ENCODE assay signal across 31 mouse cellular contexts in the genomic region with DNA sequence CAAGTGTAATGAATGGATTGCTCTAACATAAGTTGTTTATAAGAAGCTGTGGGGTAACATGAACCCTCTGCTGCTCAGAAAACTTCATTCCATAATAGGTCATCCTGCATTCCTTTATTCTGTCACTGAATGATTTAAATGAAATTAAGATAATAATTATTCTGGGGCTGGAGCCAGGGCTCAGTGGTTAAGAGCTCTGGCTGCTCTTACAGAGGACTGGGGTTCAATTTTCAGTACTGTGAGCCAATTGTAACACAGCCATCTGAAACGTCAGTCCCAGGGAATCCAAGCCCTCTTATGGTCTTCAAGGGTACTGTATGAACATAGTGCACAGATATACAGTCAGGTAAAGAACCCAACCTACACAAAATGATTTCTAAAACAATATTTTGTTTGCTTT. TPM values are rescaled to one million over a fixed set of nuclear protein-coding genes. Genes with fewer than 3 reads are reported as not detected.
A peak's percentile ranks its signal among the peaks of the same experiment; 100 is the strongest.
DNase-seq lines count a peak whose midpoint lies in the region; ATAC-seq and TF ChIP-seq lines count a peak whose summit lies in the region.
"Had no signal": no experiment of that assay in that cellular context is flagged by ENCODE, and none has a peak within 500 bp of the region (broad histone marks: within the 10 kb centered on the region; RNA-seq: fewer than 3 reads in every experiment).

No protein-coding gene starts in this region.

- no peaks in the 10 kb centered on the region for H3K9me3 ChIP-seq in forebrain, embryonic 11.5 days (ENCODE audit: control insufficient read depth, low read length)
- H3K9me3 ChIP-seq in forebrain, embryonic 10.5 days = no peaks in the 10 kb centered on the region
- H3K9me3 ChIP-seq in lung, postnatal 0 days (ENCODE audit: low read length) = no peaks in the 10 kb centered on the region
- H3K9me3 ChIP-seq: embryonic facial prominence, embryonic 13.5 days; heart, embryonic 10.5 days had no signal

- TF ChIP-seq CTCF in lung, postnatal 0 days (IDR thresholded peaks at IDR 0.05) = no peak

- no peak for TF ChIP-seq EP300 in lung, postnatal 0 days (IDR thresholded peaks at IDR 0.05)

- WGBS in forebrain, embryonic 11.5 days = 32% methylated on average over 1 of the region's 1 CpGs
- WGBS in forebrain, embryonic 10.5 days = 32% methylated on average over 1 of the region's 1 CpGs
- WGBS in lung, postnatal 0 days = 5% methylated on average over 1 of the region's 1 CpGs

- H3K9ac ChIP-seq in forebrain, embryonic 11.5 days (ENCODE audit: low read length) = no peak overlapping the region
- H3K9ac ChIP-seq in lung, postnatal 0 days (replicated peaks; ENCODE audit: low read depth) = no peak overlapping the region
- H3K9ac ChIP-seq: embryonic facial prominence, embryonic 13.5 days had no signal

- H3K27me3 ChIP-seq in forebrain, embryonic 11.5 days (ENCODE audit: control insufficient read depth, insufficient read depth, low read length) = peaks cover 39% of the 10 kb centered on the region
- H3K27me3 ChIP-seq in forebrain, embryonic 10.5 days (ENCODE audit: poor library complexity, severe bottlenecking) = peaks cover 80% of the 10 kb centered on the region
- H3K27me3 ChIP-seq in lung, postnatal 0 days (replicated peaks; ENCODE audit: insufficient read depth, low read length) = peaks cover 30% of the 10 kb centered on the region

- no peak overlapping the region for H3K4me3 ChIP-seq in forebrain, embryonic 11.5 days (ENCODE audit: low read depth, low read length)
- H3K4me3 ChIP-seq in forebrain, embryonic 10.5 days = no peak overlapping the region
- H3K4me3 ChIP-seq in lung, postnatal 0 days (ENCODE audit: low read depth, low read length) = no peak overlapping the region
- H3K4me3 ChIP-seq: embryonic facial prominence, embryonic 13.5 days; heart, embryonic 10.5 days had no signal

- H3K4me2 ChIP-seq in forebrain, embryonic 11.5 days (ENCODE audit: low read depth, low read length, severe bottlenecking) = no peak overlapping the region
- H3K4me2 ChIP-seq in lung, postnatal 0 days (replicated peaks; ENCODE audit: low read depth, low read length) = no peak overlapping the region
- H3K4me2 ChIP-seq: embryonic facial prominence, embryonic 13.5 days; midbrain, embryonic 11.5 days had no signal

- no peaks in the 10 kb centered on the region for H3K36me3 ChIP-seq in forebrain, embryonic 11.5 days (ENCODE audit: control insufficient read depth, insufficient read depth, low read length)
- H3K36me3 ChIP-seq in forebrain, embryonic 10.5 days (replicated peaks) = no peaks in the 10 kb centered on the region
- no peaks in the 10 kb centered on the region for H3K36me3 ChIP-seq in lung, postnatal 0 days (ENCODE audit: insufficient read depth, low read length)
- H3K36me3 ChIP-seq: embryonic facial prominence, embryonic 13.5 days; heart, embryonic 10.5 days had no signal

- H3K4me1 ChIP-seq in forebrain, embryonic 11.5 days (replicated peaks; ENCODE audit: control insufficient read depth, insufficient read depth, low read length) = 0 out of 2 replicates have a peak, but pooled peaks cover 3% of the 10 kb centered on the region
- H3K4me1 ChIP-seq in forebrain, embryonic 10.5 days = peaks cover 11% of the 10 kb centered on the region; the same call in 1 of the 2 replicates
- no peaks in the 10 kb centered on the region for H3K4me1 ChIP-seq in lung, postnatal 0 days (ENCODE audit: insufficient read depth, low read depth, low read length)

- no peak for ATAC-seq in forebrain, embryonic 11.5 days (replicated peaks; ENCODE audit: low FRiP score)
- peak; percentile 19 for ATAC-seq in lung, postnatal 0 days
- ATAC-seq in megakaryocyte, adult 5-6 weeks (ENCODE audit: poor library complexity, severe bottlenecking) = no peak
- ATAC-seq: CD4-positive, CD25-positive, alpha-beta regulatory T cell, adult 4 months; forebrain, embryonic 16.5 days; hindbrain, embryonic 16.5 days had no signal

- peak; percentile 15 for DNase-seq in forebrain, embryonic 11.5 days (ENCODE audit: low spot score)
- DNase-seq in forebrain, embryonic 10.5 days (ENCODE audit: extremely low spot score, low spot score) = no peak
- peak; percentile 41 for DNase-seq in kidney, postnatal 14 days
- DNase-seq in kidney, postnatal 36 days = no peak
- DNase-seq in lung, postnatal 0 days (ENCODE audit: low spot score) = peak; percentile 42
- no peak for DNase-seq in lung, postnatal 14 days
- no peak for DNase-seq in thymus, postnatal 25 days
- DNase-seq: adrenal gland, adult 8-10 months; cerebellum, adult 18-20 months; cerebellum, postnatal 14 days; gastrocnemius, postnatal 10 days; heart, postnatal 4 days; kidney, adult 11 months; layer of hippocampus, postnatal 36 days had no signal

- H3K27ac ChIP-seq in forebrain, embryonic 11.5 days (ENCODE audit: low read depth, low read length) = no peak overlapping the region
- no peak overlapping the region for H3K27ac ChIP-seq in forebrain, embryonic 10.5 days
- no peak overlapping the region for H3K27ac ChIP-seq in lung, postnatal 0 days (ENCODE audit: low read length)
- H3K27ac ChIP-seq: embryonic facial prominence, embryonic 13.5 days; heart, embryonic 10.5 days had no signal

RNA-seq across cellular contexts. Expression of gene Foxe1, which starts 7.6 kb away (rescaled TPM):
- polyA plus RNA-seq in forebrain, embryonic 11.5 days (2014; fragmentation: Nextera tagmentation; extraction: Ambion mirVana) = 0.08 TPM in 1 of 2 replicates, not detected in the other
- polyA plus RNA-seq in forebrain, embryonic 10.5 days (2016; fragmentation: Nextera tagmentation; extraction: Ambion mirVana) = 0.05 TPM in 1 of 2 replicates, not detected in the other
- polyA plus RNA-seq in lung, postnatal 0 days (2015; fragmentation: Nextera tagmentation; extraction: Ambion mirVana) = not detected in 2 replicates
- total RNA-seq in megakaryocyte, adult 5-6 weeks (2015) = 0.11 TPM in 1 of 2 replicates, not detected in the other
- total RNA-seq in megakaryocyte, adult 5-6 weeks (2017) = not detected in 2 replicates
- total RNA-seq: adrenal gland, adult 8-10 months; gastrocnemius, postnatal 10 days; granulocyte monocyte progenitor cell, adult 5-6 weeks; layer of hippocampus, adult 18-20 months; layer of hippocampus, postnatal 36 days; left cerebral cortex, postnatal 10 days; liver, adult 2 months; monocyte, adult 5-6 weeks; neutrophil, adult 5-6 weeks had no signal
- polyA plus RNA-seq: CD4-positive, CD25-positive, alpha-beta regulatory T cell, adult 4 months; forebrain, embryonic 16.5 days; heart, embryonic 16.5 days; hindbrain, embryonic 16.5 days; limb, embryonic 11.5 days; liver, embryonic 16.5 days; midbrain, embryonic 11.5 days; urinary bladder, adult 2 months had no signal

RNA-seq across cellular contexts. Expression of gene Trmo, which starts 53.4 kb away (rescaled TPM):
- 10.9 and 11.6 TPM in 2 replicates for polyA plus RNA-seq in forebrain, embryonic 11.5 days (2014; fragmentation: Nextera tagmentation; extraction: Ambion mirVana)
- 10.4 and 13.8 TPM in 2 replicates for polyA plus RNA-seq in forebrain, embryonic 10.5 days (2016; fragmentation: Nextera tagmentation; extraction: Ambion mirVana)
- polyA plus RNA-seq in lung, postnatal 0 days (2015; fragmentation: Nextera tagmentation; extraction: Ambion mirVana) = 8.2 and 8.3 TPM in 2 replicates
- total RNA-seq in megakaryocyte, adult 5-6 weeks (2015) = 6.9 and 8.4 TPM in 2 replicates
- 6.8 and 9.0 TPM in 2 replicates for total RNA-seq in megakaryocyte, adult 5-6 weeks (2017)

Comparison
In these comparisons a context has a peak if more than half of its experiments do, and no peak if none do; other contexts are left out.
1. DNase-seq: peak in forebrain, embryonic 11.5 days (single experiment), kidney, postnatal 14 days (single experiment) and lung, postnatal 0 days (single experiment); none in forebrain, embryonic 10.5 days (single experiment), kidney, postnatal 36 days (0 of 2), lung, postnatal 14 days (single experiment) and thymus, postnatal 25 days (single experiment).